Mouse (Mus musculus) cerebellum, adult 11-12 months (tissue): Measurements from ENCODE around the gene BC004004.

Experiments
- DNase-seq: peaks from one replicate; pipeline ENCODE4 v3.0.0; 2022

Gene BC004004

DNA sequence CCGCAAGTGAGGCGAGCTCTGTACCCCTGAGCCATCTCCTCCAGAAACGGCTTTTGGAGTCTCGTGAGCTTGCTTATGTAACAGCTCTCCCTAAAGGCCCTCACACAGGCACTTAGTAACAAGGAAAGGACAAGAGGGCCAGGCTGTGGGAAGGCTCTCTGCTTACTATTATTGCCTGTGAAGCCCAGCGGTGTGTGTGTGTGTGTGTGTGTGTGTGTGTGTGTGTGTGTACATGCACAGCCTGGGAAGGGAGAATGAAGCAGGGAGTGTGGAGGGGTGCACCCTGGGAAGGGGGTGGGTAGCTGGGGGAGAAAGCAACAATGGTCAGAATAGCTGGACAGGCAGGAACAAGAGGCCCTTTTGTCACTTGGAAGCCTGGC is 86.9 kb downstream of the BC004004 start:
- no peak for DNase-seq

DNA sequence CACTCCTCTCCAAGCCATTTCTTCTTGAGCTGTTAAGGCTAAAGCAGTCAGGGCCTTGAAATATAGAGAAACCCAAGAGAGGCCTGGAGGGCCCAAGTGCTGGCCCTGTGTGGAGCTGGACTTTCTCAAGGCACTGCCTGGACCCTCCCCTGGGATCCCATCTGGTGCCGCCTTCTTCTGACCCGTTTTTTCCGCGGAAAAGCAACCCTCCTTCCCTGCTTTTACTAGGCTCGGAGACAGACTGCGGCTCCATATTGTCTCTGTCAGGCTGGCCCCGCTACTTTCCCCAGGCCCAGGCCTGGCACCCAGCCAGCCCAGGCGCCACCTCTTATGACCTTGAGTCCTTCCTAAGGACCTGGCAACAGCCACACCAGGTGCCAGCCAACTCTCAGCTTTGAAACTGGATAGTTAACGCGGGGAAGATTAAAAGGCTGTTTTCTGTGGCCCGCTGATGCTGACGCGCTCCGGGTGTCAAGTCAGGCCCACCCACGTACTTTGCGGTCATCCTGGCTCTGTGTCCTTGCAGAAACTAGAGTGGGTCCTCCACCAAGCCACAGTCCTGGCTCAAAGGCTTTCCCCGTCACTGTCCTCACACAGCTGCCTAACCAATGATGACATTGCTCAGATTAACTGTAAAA is 87.4 kb downstream of the BC004004 start:
- peak; percentile 61 for DNase-seq

- DNase-seq = no peak
Measured at GRCm38 (mm10) chr17:29356479-29356856, 87.9 kb downstream of the BC004004 start.

DNA sequence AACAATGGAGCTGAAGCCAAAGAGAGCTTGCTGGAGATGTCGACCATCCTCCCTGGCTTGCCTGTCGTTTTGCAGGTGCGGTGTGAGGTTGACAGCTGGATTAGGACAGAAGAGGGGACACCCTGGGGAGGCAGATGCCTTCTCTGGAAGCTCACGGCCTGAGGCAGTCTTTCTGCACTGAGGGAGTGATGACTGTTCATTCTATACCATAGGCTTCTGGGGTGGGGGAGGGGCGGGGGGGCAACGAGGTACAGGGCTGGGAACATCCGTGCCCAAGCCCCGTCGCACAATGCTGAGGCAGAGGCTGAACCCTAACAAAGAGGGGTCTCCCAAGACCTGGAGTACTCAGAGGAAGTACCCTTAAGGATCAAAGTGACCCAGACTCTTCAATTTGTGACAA is 88.3 kb downstream of the BC004004 start:
- DNase-seq = no peak

GRCm38 (mm10) chr17:29358928-29359327 is 90.3 kb downstream of the BC004004 start:
- no peak for DNase-seq

- DNase-seq = no peak
Measured at GRCm38 (mm10) chr17:29360761-29361221, 92.2 kb downstream of the BC004004 start, which contains the start of gene Fgd2. Gene Fgd2 (plus strand): TSS chr17:29360914.

- no peak for DNase-seq
Measured at GRCm38 (mm10) chr17:29361982-29362691, 93.5 kb downstream of the BC004004 start.

- DNase-seq = no peak
Measured at GRCm38 (mm10) chr17:29363109-29363508, 94.5 kb downstream of the BC004004 start.
